Mouse (Mus musculus): ENCODE data around the gene Pfas. TPM values are rescaled to one million over a fixed set of nuclear protein-coding genes. Genes with fewer than 3 reads are reported as not detected.
"Not testable (repeated sequence)": the region's sequence is repeated elsewhere in the genome, so short reads cannot be mapped to it uniquely, and the experiment has no call there.

Pfas gene
- polyA plus RNA-seq, 1 experiment from 2014 or later: 45.9 TPM

DNA sequence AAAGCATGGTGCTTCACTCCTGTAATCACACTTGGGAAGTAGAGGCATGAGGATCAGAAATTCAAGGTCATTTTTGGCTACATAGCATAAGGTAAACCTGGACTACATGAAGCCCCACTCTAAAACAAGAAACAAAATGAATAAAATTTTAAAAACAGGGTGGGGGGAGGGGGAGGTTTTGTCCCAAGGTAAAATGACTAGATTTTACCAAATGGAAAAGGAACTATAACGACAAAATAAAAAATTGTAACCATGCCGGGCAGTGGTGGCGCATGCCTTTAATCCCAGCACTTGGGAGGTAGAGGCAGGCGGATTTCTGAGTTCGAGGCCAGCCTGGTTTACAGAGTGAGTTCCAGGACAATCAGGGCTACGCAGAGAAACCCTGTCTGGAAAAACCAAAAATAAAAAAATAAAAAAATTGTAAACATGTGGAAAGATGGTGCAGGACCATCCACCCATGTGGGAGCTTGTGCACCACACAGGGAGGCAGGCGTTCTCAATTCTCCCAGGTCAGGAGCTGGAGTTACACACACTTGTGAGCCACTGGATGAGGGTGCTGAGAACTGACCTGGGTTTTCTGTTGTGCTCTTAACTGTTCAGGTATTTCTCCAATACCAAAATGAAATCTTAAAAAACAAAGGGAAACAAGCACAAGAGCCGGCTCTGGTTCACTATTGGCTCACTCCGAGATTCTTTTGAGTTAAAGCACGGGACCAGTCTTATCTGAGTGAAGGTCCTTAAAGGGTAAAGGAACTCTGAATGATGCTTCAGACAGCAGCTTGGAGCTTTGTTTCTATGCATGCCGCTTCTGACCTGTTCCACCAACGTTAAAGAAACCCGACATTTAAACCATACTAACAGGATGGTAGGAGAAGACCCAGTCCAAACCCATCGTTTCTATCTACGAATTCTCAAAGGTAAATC lies 2.4 kb upstream of the Pfas start:
- peak overlapping the region; percentile 78 for H3K4me2 ChIP-seq
- WGBS: 91% methylated on average over 15 of the region's 15 CpGs
- no peaks in the 10 kb centered on the region for H3K36me3 ChIP-seq
- no peak overlapping the region for H3K9ac ChIP-seq
- peaks cover 24% of the 10 kb centered on the region for H3K4me1 ChIP-seq
- H3K27ac ChIP-seq: 0 out of 2 replicates have a peak overlapping the region, but pooled peaks have one; percentile 14
- no peak for ATAC-seq (replicated peaks; ENCODE audit: low FRiP score)
- H3K4me3 ChIP-seq (replicated peaks): no peak overlapping the region
- H3K9me3 ChIP-seq (replicated peaks): no peaks in the 10 kb centered on the region
- H3K27me3 ChIP-seq: no peaks in the 10 kb centered on the region

DNA sequence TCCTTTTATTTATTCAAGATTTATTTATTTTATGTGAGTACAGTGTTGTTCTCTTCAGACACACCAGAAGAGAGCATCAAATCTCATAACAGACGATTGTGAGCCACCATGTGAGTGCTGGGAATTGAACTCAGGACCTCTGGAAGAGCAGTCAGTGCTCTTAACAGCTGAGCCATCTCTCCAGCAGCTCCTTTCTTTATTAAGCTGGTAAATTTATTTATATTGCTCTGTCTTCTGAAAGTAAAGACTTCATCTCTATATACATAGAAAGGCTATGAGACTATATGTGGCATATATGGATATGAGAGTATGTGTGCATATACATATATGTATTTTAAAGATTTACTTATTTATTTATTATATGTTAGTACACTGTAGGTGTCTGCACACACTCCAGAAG lies 1.2 kb upstream of the Pfas start:
- H3K4me3 ChIP-seq (replicated peaks): no peak overlapping the region
- H3K36me3 ChIP-seq: no peaks in the 10 kb centered on the region
- no peak for ATAC-seq (replicated peaks; ENCODE audit: low FRiP score)
- no peak overlapping the region for H3K4me2 ChIP-seq
- H3K27me3 ChIP-seq: no peaks in the 10 kb centered on the region
- no peaks in the 10 kb centered on the region for H3K9me3 ChIP-seq (replicated peaks)
- no peak overlapping the region for H3K27ac ChIP-seq
- peaks cover 20% of the 10 kb centered on the region for H3K4me1 ChIP-seq
- H3K9ac ChIP-seq: no peak overlapping the region
- 90% methylated on average over 1 of the region's 1 CpGs for WGBS

DNA sequence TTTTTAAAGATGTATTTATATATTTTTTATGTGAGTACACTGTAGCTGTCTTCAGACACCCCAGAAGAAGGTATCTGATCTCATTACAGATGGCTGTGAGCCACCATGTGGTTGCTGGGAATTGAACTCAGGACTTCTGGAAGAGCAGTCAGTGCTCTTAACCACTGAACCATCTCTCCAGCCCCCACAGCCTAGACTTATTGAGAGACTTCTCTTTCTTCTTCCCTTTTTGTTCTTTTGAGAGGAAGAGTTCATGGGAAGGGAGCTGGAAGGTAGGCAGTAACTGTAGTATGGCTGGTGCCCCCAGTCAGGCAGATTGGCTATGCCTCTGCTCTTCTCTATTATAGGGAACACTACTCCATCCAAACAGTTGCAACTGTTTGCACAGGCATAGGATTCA lies 1.7 kb downstream of the Pfas start:
- not testable (repeated sequence) for ATAC-seq (replicated peaks; ENCODE audit: low FRiP score); H3K27me3 ChIP-seq; H3K4me2 ChIP-seq; H3K4me3 ChIP-seq (replicated peaks); H3K9ac ChIP-seq; H3K27ac ChIP-seq; H3K9me3 ChIP-seq (replicated peaks)
- H3K4me1 ChIP-seq: peaks cover 18% of the 10 kb centered on the region
- H3K36me3 ChIP-seq: peaks cover 21% of the 10 kb centered on the region

DNA sequence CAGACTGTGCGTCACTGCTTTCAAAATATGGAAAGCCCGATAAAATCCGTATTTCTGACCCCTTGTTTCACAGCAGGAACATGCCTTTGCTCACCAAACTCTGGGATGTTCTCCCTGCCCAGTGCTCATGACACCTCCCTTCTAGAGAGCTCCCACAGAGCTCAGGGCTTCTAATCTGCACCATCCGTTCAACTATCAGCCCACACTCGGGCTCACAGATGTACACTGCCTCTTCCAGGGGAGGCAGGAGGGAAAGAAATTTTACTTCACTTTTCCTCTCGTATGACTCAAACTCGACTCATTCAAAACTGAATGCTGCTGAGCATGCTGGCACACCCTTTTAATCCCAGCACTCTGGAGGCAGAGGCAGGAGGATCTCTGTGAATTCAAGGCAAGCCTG lies 3.1 kb downstream of the Pfas start:
- no peak overlapping the region for H3K4me2 ChIP-seq
- H3K4me1 ChIP-seq: peaks cover 9% of the 10 kb centered on the region
- no peaks in the 10 kb centered on the region for H3K9me3 ChIP-seq (replicated peaks)
- no peak overlapping the region for H3K4me3 ChIP-seq (replicated peaks)
- H3K27ac ChIP-seq: no peak overlapping the region
- ATAC-seq (replicated peaks; ENCODE audit: low FRiP score): no peak
- peaks cover 35% of the 10 kb centered on the region for H3K36me3 ChIP-seq
- no peak overlapping the region for H3K9ac ChIP-seq
- H3K27me3 ChIP-seq: no peaks in the 10 kb centered on the region
- 94% methylated on average over 7 of the region's 7 CpGs for WGBS

DNA sequence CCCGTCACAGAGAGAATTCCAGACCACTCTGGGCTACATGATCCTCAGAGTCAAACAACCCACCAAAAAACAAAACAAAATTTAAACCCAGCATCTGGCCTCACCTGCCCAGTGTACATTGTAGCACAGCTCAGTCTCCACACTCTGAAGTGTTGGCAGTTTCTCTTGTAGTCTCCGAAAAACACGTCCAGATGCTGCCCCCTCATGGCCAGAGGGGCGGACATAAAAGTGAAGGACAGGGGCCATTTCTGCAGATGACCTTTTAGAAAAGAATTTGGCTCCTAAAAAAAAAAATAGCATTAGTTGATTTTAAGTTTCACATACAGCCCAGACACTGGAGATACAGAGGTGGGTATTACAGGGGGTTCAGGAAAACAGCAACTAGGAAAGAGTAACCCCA lies 4.7 kb downstream of the Pfas start:
- Histone ChIP-seq H3K27ac (no peak overlapping the region), H3K9me3 (replicated peaks) (no peaks in the 10 kb centered on the region), H3K9ac (no peak overlapping the region), H3K4me3 (replicated peaks) (no peak overlapping the region), H3K4me1 (peaks cover 9% of the 10 kb centered on the region), H3K4me2 (no peak overlapping the region), H3K36me3 (peaks cover 51% of the 10 kb centered on the region), H3K27me3 (no peaks in the 10 kb centered on the region)
- no peak for ATAC-seq (replicated peaks; ENCODE audit: low FRiP score)
- 56% methylated on average over 4 of the region's 4 CpGs for WGBS

DNA sequence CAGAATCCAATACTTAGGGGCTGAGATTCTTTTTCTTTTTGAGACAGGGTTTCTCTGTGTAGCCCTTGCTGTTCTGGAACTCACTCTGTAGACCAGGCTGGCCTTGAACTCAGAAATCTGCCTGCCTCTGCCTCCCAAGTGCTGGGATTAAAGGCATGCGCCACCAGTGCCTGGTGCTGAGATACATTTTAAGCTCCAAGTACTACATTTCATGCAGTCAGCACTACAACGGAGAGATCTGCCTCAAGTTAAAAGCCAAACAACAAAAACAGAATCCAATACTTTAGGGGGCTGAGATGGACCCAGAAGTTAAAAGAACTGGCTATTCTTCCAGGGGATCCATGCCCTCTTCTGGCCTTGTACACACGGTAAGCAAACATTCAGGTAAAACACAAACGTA lies 5.5 kb downstream of the Pfas start:
- H3K36me3 ChIP-seq: peaks cover 59% of the 10 kb centered on the region

DNA sequence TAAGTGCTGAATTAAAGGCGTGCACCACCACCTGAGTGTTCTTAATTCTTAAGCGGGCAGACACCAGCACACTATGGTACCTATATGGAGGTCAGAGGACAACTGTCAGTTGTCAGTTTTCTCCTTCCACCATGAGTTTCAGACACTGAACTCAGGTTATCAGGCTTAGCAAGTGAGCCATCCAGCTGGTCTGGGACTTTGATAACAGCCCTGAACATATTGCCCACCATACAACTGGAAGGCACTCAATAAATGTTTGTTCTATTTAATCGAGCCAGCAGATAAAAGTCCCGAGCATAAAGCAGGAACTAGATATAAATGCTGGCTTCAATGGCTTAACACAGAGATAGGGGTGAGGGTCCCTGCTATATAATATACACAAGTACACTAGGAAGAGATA lies 11.2 kb downstream of the Pfas start:
- Histone ChIP-seq H3K27ac (no peak overlapping the region), H3K9ac (no peak overlapping the region), H3K4me2 (no peak overlapping the region), H3K9me3 (replicated peaks) (no peaks in the 10 kb centered on the region), H3K4me3 (replicated peaks) (no peak overlapping the region), H3K36me3 (peaks cover 98% of the 10 kb centered on the region), H3K27me3 (no peaks in the 10 kb centered on the region), H3K4me1 (no peaks in the 10 kb centered on the region)
- 94% methylated on average over 4 of the region's 4 CpGs for WGBS
- no peak for ATAC-seq (replicated peaks; ENCODE audit: low FRiP score)

More for the DNA sequence above, 5.5 kb downstream of the Pfas start:
- H3K27me3 ChIP-seq; H3K4me2 ChIP-seq; ATAC-seq (replicated peaks; ENCODE audit: low FRiP score); H3K4me1 ChIP-seq; H3K9me3 ChIP-seq (replicated peaks); H3K9ac ChIP-seq; H3K27ac ChIP-seq; H3K4me3 ChIP-seq (replicated peaks): not testable (repeated sequence)
- WGBS: 92% methylated on average over 4 of the region's 4 CpGs

DNA sequence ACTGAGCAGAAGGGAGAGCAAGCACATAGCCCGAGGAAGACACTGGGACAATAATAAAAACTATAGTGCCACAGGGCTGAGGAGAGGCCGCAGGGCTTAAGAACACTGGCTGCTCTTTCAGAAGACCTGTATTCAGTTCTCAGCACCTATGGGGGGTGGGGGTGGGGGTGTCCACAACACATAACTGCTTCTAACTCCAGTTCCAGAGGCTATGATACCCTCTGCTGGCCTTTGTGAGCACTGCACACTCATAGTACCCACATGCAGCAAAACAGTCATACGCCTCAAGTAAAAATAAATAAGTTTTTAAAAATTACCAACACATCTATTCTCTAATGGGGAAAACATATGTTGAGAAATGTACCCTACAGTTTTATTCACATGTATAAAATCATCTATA lies 13.9 kb downstream of the Pfas start:
- Histone ChIP-seq H3K9me3 (replicated peaks) (no peaks in the 10 kb centered on the region), H3K27me3 (no peaks in the 10 kb centered on the region), H3K9ac (no peak overlapping the region), H3K27ac (no peak overlapping the region), H3K4me3 (replicated peaks) (no peak overlapping the region), H3K4me2 (no peak overlapping the region), H3K36me3 (peaks cover 98% of the 10 kb centered on the region), H3K4me1 (no peaks in the 10 kb centered on the region)
- ATAC-seq (replicated peaks; ENCODE audit: low FRiP score): no peak
- WGBS: 97% methylated on average over 3 of the region's 3 CpGs

DNA sequence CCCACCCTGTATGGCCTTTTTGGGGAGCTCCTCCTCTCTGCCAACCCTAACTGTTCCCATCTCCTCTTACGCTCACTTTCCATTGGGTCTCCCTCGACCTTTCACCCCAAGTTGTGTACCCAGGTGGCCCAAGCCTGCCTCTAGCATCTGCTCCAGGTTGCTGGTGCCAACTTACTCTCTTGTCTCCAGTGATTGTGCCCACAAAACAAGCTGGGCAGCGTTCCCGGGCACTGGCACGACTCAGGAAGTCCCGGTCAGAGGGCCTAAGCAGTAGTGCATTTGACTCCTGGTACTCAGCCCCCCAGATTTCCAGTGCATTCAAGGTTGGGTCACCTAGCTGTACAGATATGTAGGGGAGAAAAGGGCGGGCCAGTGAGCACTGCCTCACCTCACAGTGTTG lies 15.1 kb downstream of the Pfas start:
- H3K9me3 ChIP-seq (replicated peaks): no peaks in the 10 kb centered on the region
- peaks cover 98% of the 10 kb centered on the region for H3K36me3 ChIP-seq
- H3K4me3 ChIP-seq (replicated peaks): no peak overlapping the region
- WGBS: 88% methylated on average over 7 of the region's 7 CpGs
- no peak overlapping the region for H3K4me2 ChIP-seq
- no peaks in the 10 kb centered on the region for H3K4me1 ChIP-seq
- no peak for ATAC-seq (replicated peaks; ENCODE audit: low FRiP score)
- H3K27me3 ChIP-seq: no peaks in the 10 kb centered on the region
- no peak overlapping the region for H3K27ac ChIP-seq
- no peak overlapping the region for H3K9ac ChIP-seq

DNA sequence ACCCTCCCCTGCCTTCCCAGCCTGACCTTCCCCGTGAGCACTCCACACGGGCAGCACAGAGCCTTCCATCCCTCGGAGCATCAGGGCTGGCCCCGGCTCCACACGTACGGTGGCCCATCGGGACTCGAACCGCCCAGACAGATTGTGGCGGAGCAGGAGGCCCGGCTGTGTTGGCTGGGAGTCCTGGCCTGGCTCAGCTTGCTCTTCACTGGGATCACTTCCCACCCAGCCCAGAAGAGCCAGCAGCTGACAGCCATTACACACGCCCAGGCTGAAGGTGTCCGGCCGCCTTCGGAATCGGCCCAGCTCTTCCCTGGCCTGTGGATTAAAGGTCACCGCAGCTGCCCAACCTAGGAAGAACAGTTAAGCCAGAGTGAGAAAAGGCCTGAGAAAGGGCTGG lies 19.9 kb downstream of the Pfas start:
- Histone ChIP-seq H3K9me3 (replicated peaks) (no peaks in the 10 kb centered on the region), H3K36me3 (peaks cover 75% of the 10 kb centered on the region), H3K4me3 (replicated peaks) (no peak overlapping the region), H3K4me1 (no peaks in the 10 kb centered on the region), H3K4me2 (no peak overlapping the region), H3K27ac (no peak overlapping the region), H3K9ac (no peak overlapping the region), H3K27me3 (no peaks in the 10 kb centered on the region)
- no peak for ATAC-seq (replicated peaks; ENCODE audit: low FRiP score)
- WGBS: 92% methylated on average over 17 of the region's 17 CpGs

DNA sequence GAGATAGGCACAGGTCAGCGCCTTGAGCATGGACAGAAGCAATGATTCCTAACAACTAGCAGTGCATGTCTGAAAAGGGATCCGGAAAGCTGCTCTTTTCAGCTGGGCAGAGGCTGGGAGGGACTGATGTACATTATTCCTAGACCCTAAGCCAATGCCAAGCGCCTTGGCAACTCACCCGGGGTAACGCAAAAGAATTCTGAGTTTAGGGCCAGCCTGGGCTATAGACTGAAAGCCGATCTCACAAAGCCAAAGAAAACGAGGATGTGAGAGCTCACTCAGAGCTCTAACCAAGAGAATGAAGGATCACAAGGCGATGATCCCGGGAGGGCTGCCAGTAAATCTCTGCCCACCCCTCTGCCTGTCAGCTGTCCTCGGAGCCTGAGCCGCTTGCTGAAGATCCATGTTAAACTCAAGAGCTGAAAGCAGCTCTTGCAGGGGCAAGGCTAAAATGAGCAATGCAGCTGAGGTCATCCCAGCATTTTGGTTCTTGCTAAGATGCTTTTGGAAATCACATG lies 20.8 kb downstream of the Pfas start:
- Histone ChIP-seq H3K9ac (no peak overlapping the region), H3K36me3 (peaks cover 66% of the 10 kb centered on the region), H3K27ac (no peak overlapping the region), H3K4me2 (no peak overlapping the region), H3K27me3 (no peaks in the 10 kb centered on the region), H3K4me3 (replicated peaks) (no peak overlapping the region), H3K4me1 (no peaks in the 10 kb centered on the region), H3K9me3 (replicated peaks) (no peaks in the 10 kb centered on the region)
- WGBS: 89% methylated on average over 11 of the region's 11 CpGs
- no peak for ATAC-seq (replicated peaks; ENCODE audit: low FRiP score)

DNA sequence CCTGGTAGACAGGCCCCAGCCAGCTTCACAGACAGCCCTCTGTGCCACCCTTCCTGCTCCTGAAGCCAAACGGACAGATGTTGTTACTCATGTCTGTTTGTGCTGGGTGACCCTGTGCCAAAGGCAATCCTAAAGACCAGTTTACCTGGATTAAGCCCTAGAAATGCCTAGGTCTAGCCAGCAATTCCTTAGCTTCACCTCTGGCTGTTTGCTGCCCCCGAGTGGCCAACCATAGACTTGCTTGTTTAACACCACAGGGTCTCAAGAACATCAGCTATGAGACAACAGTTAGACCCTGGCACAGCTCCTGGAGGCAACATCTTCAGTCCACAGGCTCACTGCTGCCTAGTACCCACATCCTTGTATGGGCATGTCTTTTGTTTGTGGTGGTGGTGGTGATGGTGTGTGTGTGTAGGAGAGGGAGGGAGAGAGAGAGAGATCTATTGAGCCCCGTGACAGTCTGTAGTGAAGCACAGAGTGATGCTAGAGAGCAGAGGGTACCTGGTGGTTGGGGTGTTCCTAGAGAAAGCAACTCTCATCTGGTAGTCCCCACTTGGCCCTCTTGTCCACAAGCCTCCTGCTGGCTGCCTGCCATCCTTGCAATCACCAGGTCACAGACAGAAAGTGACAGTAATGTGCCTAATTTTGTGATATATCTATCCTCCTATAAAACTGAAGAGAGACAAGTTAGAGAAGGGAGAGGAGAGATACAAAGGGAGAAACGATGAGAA lies 25.5 kb downstream of the Pfas start:
- Histone ChIP-seq H3K4me1 (no peaks in the 10 kb centered on the region), H3K9ac (no peak overlapping the region), H3K36me3 (peaks cover 19% of the 10 kb centered on the region), H3K4me2 (no peak overlapping the region), H3K27ac (no peak overlapping the region), H3K4me3 (replicated peaks) (no peak overlapping the region), H3K27me3 (no peaks in the 10 kb centered on the region), H3K9me3 (replicated peaks) (no peaks in the 10 kb centered on the region)
- 0 out of 2 replicates have a peak, but pooled peaks have one; percentile 18 for ATAC-seq (replicated peaks; ENCODE audit: low FRiP score)
- 23% methylated on average over 4 of the region's 4 CpGs for WGBS

All from kidney, embryonic 15.5 days (tissue).